Mouse (Mus musculus) intestine, postnatal 0 days (tissue): ENCODE data around the gene Sod1. TPM values are rescaled to one million over a fixed set of nuclear protein-coding genes. Genes with fewer than 3 reads are reported as not detected.
A peak's percentile ranks its signal among the peaks of the same experiment; 100 is the strongest.

Source experiments
- ATAC-seq: fragments of 200-750 bp; cut with Nextera tagmentation; 2 replicates; pipeline ENCODE4 v1.8.0; 2017; ENCODE audit warnings: mild to moderate bottlenecking, moderate TSS enrichment, moderate library complexity
- H3K27ac ChIP-seq: fragments of 300-500 bp; sonication (generic); 2 replicates; pipeline ENCODE4 v1.5.1; 2014; ENCODE audit warnings: mild to moderate bottlenecking, low read depth, low read length, moderate library complexity
- H3K27me3 ChIP-seq: fragments of 300-500 bp; sonication (generic); replicated peaks from 2 replicates; pipeline ENCODE4 v1.6.1; 2014; ENCODE audit warnings: low read length, mixed read lengths; ENCODE audit not compliant: control insufficient read depth, insufficient read depth
- H3K36me3 ChIP-seq: fragments of 300-500 bp; sonication (generic); 2 replicates; pipeline ENCODE4 v1.6.1; 2014; ENCODE audit warnings: mild to moderate bottlenecking, moderate library complexity; ENCODE audit not compliant: control insufficient read depth, insufficient read depth
- H3K4me1 ChIP-seq: fragments of 300-500 bp; sonication (generic); replicated peaks from 2 replicates; pipeline ENCODE4 v1.6.1; 2014; ENCODE audit warnings: antibody characterized with exemption, low read length, mixed read lengths; ENCODE audit not compliant: control insufficient read depth, insufficient read depth
- H3K4me2 ChIP-seq: fragments of 300-500 bp; sonication (generic); replicated peaks from 2 replicates; pipeline ENCODE4 v1.6.1; 2014; ENCODE audit warnings: low read depth, mild to moderate bottlenecking, moderate library complexity
- H3K4me3 ChIP-seq: fragments of 300-500 bp; sonication (generic); 2 replicates; pipeline ENCODE4 v1.5.1; 2014; ENCODE audit warnings: low read depth, low read length
- H3K9ac ChIP-seq: fragments of 300-500 bp; sonication (generic); 2 replicates; pipeline ENCODE4 v1.6.1; 2014; ENCODE audit warnings: mild to moderate bottlenecking, low read depth, low read length
- H3K9me3 ChIP-seq: fragments of 300-500 bp; sonication (generic); 2 replicates; pipeline ENCODE4 v1.6.1; 2016; ENCODE audit warnings: mixed run types; ENCODE audit not compliant: control insufficient read depth
- CTCF ChIP-seq: sonication (generic); IDR thresholded peaks from 2 replicates; pipeline ENCODE4 v1.5.1; 2016; ENCODE audit warnings: low read depth, mild to moderate bottlenecking, control low read depth, antibody characterized with exemption, moderate library complexity
- WGBS: fragments of 180-500 bp; shearing (Covaris S2); extraction: QIAGEN DNeasy Blood & Tissue Kit; methylation state at CpG from one replicate; pipeline ENCODE4 v1.1.7; 2014; 5-methylcytosine and 5-hydroxymethylcytosine counted together
- polyA plus RNA-seq: library from polyadenylated mRNA; unstranded; fragments of >200 nt; fragmentation: Nextera tagmentation; extraction: Ambion mirVana; gene quantifications from 2 replicates; pipeline ENCODE4 v1.2.1, GENCODE M21; 2015

Sod1 gene
- polyA plus RNA-seq = 1,874 and 1,904 TPM in 2 replicates

DNA sequence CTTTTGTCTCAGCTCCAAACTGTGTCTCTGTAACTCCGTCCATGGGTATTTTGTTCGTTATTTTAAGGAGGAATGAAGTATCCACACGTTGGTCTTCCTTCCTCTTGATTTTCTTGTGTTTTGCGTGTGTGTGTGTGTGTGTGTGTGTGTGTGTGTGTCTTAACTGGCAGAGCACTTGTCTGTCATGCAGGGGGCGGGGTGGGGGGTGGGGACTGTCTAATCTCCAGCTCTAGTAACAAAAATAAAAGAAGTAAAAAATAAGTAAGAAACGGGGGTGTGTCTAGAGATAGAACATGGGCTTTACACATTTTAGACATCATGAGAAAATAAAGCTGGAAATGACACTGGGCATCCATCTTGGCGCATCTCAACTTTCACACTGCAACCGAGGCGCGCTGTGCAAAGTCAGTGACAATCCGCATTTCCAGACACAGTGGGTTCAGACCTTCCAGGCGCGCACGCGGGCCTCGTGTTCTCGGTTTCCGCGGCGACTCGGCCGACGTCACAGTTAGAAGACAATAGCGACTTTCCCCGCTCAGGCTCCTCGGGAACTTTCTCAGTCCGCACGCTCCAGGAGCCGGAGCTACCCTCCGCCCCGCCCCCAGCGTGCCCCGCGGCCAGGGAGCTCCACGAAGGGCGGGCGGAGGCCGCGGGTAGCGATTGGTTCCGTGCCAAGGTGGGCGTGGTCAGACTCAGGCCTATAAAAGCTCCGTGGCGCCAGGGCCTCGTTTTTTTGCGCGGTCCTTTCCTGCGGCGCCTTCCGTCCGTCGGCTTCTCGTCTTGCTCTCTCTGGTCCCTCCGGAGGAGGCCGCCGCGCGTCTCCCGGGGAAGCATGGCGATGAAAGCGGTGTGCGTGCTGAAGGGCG is at the start of gene Sod1:
Sod1 (plus strand) TSS at position 729 of the 866 bp plus-strand sequence.
- peaks cover 10% of the 10 kb centered on the region for H3K36me3 ChIP-seq
- peak within 1 kb of the TSS; percentile 69 for H3K4me2 ChIP-seq
- no peak for TF ChIP-seq CTCF
- WGBS = 2% methylated on average over 63 of the region's 63 CpGs
- no peaks in the 10 kb centered on the region for H3K9me3 ChIP-seq
- H3K27me3 ChIP-seq = no peaks in the 10 kb centered on the region
- peak within 1 kb of the TSS; percentile 94 for H3K4me3 ChIP-seq
- peak within 1 kb of the TSS; percentile 91 for H3K9ac ChIP-seq
- peaks cover 12% of the 10 kb centered on the region for H3K4me1 ChIP-seq
- ATAC-seq = peak; percentile 92
- H3K27ac ChIP-seq = peak within 1 kb of the TSS; percentile 92

DNA sequence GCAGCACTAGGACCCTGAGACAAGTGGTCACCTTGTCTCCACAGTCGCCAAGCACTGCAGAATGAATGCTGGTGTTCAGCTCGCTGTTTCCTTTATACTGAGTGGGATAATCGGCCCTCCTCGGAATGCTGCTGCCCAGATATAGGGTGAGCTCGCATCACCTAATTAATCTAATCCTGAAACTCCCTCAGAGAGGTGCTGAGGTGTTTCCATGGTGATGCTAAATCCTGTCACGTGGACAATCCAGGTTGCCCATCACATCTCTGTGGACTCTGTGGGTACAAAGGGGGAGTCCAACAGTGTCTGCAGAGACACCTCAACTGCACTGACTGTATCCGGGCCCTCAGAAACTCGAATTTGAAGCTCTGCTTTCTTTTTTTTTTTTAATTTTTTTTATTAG is 49.1 kb upstream of the Sod1 start:
- H3K27ac ChIP-seq = no peak overlapping the region
- no peaks in the 10 kb centered on the region for H3K9me3 ChIP-seq
- H3K4me1 ChIP-seq = no peaks in the 10 kb centered on the region
- no peak for ATAC-seq
- H3K36me3 ChIP-seq = no peaks in the 10 kb centered on the region
- H3K27me3 ChIP-seq = no peaks in the 10 kb centered on the region
- WGBS = 71% methylated on average over 8 of the region's 8 CpGs
- H3K4me2 ChIP-seq = no peak overlapping the region
- no peak for TF ChIP-seq CTCF
- H3K4me3 ChIP-seq = no peak overlapping the region
- no peak overlapping the region for H3K9ac ChIP-seq

DNA sequence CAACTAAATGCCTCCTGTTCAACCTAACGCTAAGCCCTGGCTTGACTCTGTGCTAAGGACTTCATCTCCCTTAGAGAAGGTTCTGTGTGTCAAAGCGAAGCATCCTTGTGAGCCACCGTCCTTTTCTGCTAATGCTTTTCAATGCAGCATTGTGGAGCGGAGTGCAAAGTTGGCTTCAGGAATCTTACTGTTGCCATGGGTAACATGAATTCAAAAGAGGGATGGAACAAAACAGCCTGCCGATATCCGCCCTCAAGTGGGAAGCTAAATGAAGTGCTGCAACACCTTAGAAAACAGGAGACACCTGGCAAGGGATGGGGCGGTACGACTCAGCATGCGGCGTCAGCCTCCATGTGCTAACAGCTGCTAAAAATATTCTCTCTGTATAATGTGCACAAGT is 44.1 kb upstream of the Sod1 start:
- Histone ChIP-seq H3K4me3 (no peak overlapping the region), H3K4me2 (no peak overlapping the region), H3K27ac (no peak overlapping the region), H3K36me3 (no peaks in the 10 kb centered on the region), H3K9me3 (no peaks in the 10 kb centered on the region), H3K27me3 (no peaks in the 10 kb centered on the region), H3K9ac (no peak overlapping the region), H3K4me1 (no peaks in the 10 kb centered on the region)
- ATAC-seq = no peak
- TF ChIP-seq CTCF = no peak
- WGBS = 62% methylated on average over 10 of the region's 10 CpGs

DNA sequence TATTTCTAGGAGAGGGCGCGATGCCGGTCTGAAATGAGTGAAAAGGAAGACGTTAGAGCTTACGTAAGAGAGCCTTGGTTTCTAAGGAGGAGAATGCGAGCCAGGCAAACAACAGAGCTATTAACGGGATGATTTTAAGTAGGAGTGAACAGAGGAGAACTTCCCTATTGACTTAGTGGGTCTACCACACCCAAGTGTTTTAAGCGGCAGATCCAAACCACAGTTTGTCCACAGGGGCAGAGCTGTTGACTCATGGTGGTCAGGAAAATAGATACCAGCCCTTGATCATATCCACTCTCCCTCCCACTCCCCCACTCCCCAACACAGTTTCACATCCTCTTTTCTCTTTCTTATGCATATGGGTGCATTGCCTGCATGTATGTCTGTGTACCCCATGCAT is 43.1 kb upstream of the Sod1 start:
- WGBS = 38% methylated on average over 8 of the region's 8 CpGs
- H3K4me3 ChIP-seq = no peak overlapping the region

DNA sequence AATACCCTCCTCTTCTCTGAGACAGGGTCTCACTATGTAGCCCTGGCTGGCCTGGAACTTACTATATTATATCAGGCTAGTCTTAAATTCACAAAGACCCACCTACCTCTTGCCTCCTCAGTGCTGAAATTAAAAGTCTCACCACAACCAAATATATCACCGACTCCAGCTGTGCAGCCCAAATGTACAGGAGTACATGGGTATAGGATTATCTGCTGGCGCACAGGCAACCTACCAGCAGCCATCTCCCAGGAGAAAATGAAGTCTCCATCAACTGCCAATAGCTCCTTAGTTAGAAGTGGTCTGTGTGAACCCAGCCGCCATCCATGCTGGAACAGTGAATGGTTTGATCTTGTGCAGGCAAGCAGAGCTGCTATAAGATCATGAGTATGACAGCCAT is 42.1 kb upstream of the Sod1 start:
- no peak for TF ChIP-seq CTCF
- Histone ChIP-seq H3K27ac (no peak overlapping the region), H3K4me2 (no peak overlapping the region), H3K9ac (no peak overlapping the region), H3K36me3 (no peaks in the 10 kb centered on the region), H3K4me1 (no peaks in the 10 kb centered on the region), H3K4me3 (no peak overlapping the region), H3K9me3 (no peaks in the 10 kb centered on the region), H3K27me3 (no peaks in the 10 kb centered on the region)
- no peak for ATAC-seq
- WGBS = 96% methylated on average over 3 of the region's 3 CpGs

More for the DNA sequence above, 43.1 kb upstream of the Sod1 start:
- no peak overlapping the region for H3K9ac ChIP-seq
- no peaks in the 10 kb centered on the region for H3K27me3 ChIP-seq
- ATAC-seq = no peak
- no peaks in the 10 kb centered on the region for H3K9me3 ChIP-seq
- TF ChIP-seq CTCF = no peak
- no peak overlapping the region for H3K4me2 ChIP-seq
- H3K4me1 ChIP-seq = no peaks in the 10 kb centered on the region
- H3K36me3 ChIP-seq = no peaks in the 10 kb centered on the region
- H3K27ac ChIP-seq = no peak overlapping the region

DNA sequence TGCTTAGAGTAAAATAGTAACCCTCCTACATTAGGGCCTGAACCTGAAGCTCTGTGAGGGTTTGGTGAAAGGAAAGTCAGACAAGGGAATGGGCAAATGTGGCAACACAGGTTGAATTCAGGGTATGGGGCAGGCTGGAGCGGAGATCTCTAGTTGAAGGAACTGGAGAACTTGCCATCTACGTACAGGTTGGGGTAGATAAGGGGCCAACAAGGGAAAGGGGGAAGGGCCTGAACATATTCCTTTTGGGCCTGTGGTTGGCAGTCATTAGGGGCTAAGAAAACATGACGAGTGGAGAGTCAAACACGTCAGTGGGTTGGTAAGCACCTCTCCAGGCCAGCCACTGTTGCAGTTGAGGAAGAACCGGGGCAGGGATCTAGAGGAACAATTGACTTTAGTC is 40.7 kb upstream of the Sod1 start:
- Histone ChIP-seq H3K4me1 (no peaks in the 10 kb centered on the region; the same call in 1 of the 2 replicates), H3K9ac (no peak overlapping the region), H3K9me3 (no peaks in the 10 kb centered on the region), H3K27ac (no peak overlapping the region), H3K27me3 (no peaks in the 10 kb centered on the region), H3K4me2 (no peak overlapping the region), H3K36me3 (no peaks in the 10 kb centered on the region), H3K4me3 (no peak overlapping the region)
- ATAC-seq = no peak
- no peak for TF ChIP-seq CTCF
- WGBS = 96% methylated on average over 5 of the region's 5 CpGs
